Mouse (Mus musculus): ENCODE results near the gene Olfr1163. TPM values are rescaled to one million over a fixed set of nuclear protein-coding genes. Genes with fewer than 3 reads are reported as not detected.

Gene Olfr1163
- polyA plus RNA-seq, 1 experiment, result not detected

Other genes with a start within 250 kb of the Olfr1163 start
- gene Olfr1148, start 241.3 kb downstream of the Olfr1163 start, polyA plus RNA-seq (2012; fragmentation: generic; extraction: Trizol), result not detected
- gene Olfr1150-ps1, start 227.8 kb downstream of the Olfr1163 start, polyA plus RNA-seq (2012; fragmentation: generic; extraction: Trizol), result not detected
- gene Olfr1151, start 216.0 kb downstream of the Olfr1163 start, polyA plus RNA-seq (2012; fragmentation: generic; extraction: Trizol), result not detected
- gene Olfr1152, start 205.3 kb downstream of the Olfr1163 start, polyA plus RNA-seq (2012; fragmentation: generic; extraction: Trizol), result not detected
- gene Olfr1153, start 176.9 kb downstream of the Olfr1163 start, polyA plus RNA-seq (2012; fragmentation: generic; extraction: Trizol), result not detected
- gene Olfr1154, start 166.7 kb downstream of the Olfr1163 start, polyA plus RNA-seq (2012; fragmentation: generic; extraction: Trizol), result not detected
- not detected for gene Olfr1155, start 126.7 kb downstream of the Olfr1163 start, polyA plus RNA-seq (2012; fragmentation: generic; extraction: Trizol)
- not detected for gene Olfr1156, start 118.7 kb downstream of the Olfr1163 start, polyA plus RNA-seq (2012; fragmentation: generic; extraction: Trizol)
- not detected for gene Olfr1157, start 103.5 kb downstream of the Olfr1163 start, polyA plus RNA-seq (2012; fragmentation: generic; extraction: Trizol)
- not detected for gene Olfr74, start 97.2 kb downstream of the Olfr1163 start, polyA plus RNA-seq (2012; fragmentation: generic; extraction: Trizol)
- gene Olfr1158, start 81.7 kb downstream of the Olfr1163 start, polyA plus RNA-seq (2012; fragmentation: generic; extraction: Trizol), result not detected
- gene Olfr1160, start 63.6 kb downstream of the Olfr1163 start, polyA plus RNA-seq (2012; fragmentation: generic; extraction: Trizol), result not detected
- gene Olfr1161, start 49.1 kb downstream of the Olfr1163 start, polyA plus RNA-seq (2012; fragmentation: generic; extraction: Trizol), result not detected
- gene Olfr73, start 34.1 kb downstream of the Olfr1163 start, polyA plus RNA-seq (2012; fragmentation: generic; extraction: Trizol), result not detected
- gene Olfr1162, start 20.7 kb downstream of the Olfr1163 start, polyA plus RNA-seq (2012; fragmentation: generic; extraction: Trizol), result not detected
- not detected for gene Olfr1164, start 22.1 kb upstream of the Olfr1163 start, polyA plus RNA-seq (2012; fragmentation: generic; extraction: Trizol)
- not detected for gene Olfr1166, start 56.4 kb upstream of the Olfr1163 start, polyA plus RNA-seq (2012; fragmentation: generic; extraction: Trizol)
- not detected for gene Olfr1167, start 83.4 kb upstream of the Olfr1163 start, polyA plus RNA-seq (2012; fragmentation: generic; extraction: Trizol)
- not detected for gene Olfr1168, start 110.0 kb upstream of the Olfr1163 start, polyA plus RNA-seq (2012; fragmentation: generic; extraction: Trizol)
- gene Olfr1170, start 156.5 kb upstream of the Olfr1163 start, polyA plus RNA-seq (2012; fragmentation: generic; extraction: Trizol), result not detected
- not detected for gene Olfr1173, start 208.0 kb upstream of the Olfr1163 start, polyA plus RNA-seq (2012; fragmentation: generic; extraction: Trizol)
- not detected for gene Olfr1174-ps, start 243.3 kb upstream of the Olfr1163 start, polyA plus RNA-seq (2012; fragmentation: generic; extraction: Trizol)

All from myocyte (in vitro differentiated cells).